Mouse (Mus musculus): Measurements from ENCODE around the gene Gm49358. TPM values are rescaled to one million over a fixed set of nuclear protein-coding genes. Genes with fewer than 3 reads are reported as not detected.

Gene Gm49358
- polyA plus RNA-seq, 1 experiment from 2014 or later: not detected

DNA sequence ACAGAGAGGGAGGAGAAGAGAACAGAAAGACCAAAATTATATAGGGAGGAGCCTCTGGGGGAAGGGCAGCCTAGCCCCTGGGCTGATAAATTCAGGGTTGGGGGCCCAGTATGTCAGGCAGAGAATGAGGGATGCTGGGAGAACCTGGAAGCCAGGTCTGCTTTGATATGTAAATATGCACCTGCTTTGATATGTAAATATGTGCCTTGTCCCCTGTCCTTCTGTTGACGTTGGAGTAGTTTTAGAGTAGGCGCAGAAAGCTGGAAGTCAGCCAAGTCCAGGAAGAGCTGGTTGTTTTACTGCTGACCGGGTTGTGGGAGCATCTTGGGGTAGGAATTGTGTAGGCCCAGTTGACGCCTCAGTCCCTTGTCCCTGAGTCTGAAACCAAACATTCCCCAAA, 6.0 kb downstream of the Gm49358 start:
- no peak for DNase-seq (ENCODE audit: low spot score)
- 0 out of 2 replicates have a peak, but pooled peaks have one; percentile 26 for ATAC-seq (replicated peaks; ENCODE audit: low FRiP score, low TSS enrichment, low read depth)

DNA sequence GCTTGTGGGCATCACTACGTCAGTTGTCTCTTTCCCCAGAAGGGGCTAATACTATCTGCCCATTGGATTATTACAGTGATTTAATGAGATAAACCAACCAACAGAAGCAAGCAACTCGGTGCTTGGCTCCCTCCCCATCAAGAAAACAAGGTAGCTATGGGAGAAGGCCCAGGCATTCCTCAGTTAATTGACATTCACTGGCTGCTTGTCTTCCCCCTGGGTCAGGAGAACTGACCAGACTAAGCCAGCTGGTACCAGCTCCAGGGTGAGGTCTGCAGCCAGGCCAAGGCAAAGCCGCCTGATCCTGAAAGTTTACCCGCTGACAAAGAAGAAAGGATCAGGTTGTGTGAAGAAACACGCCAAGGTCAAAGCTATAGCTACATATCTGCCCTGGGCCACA, 7.9 kb downstream of the Gm49358 start:
- no peaks in the 10 kb centered on the region for H3K27me3 ChIP-seq (replicated peaks; ENCODE audit: control insufficient read depth, insufficient read depth, low read length)
- H3K9ac ChIP-seq (ENCODE audit: low read length): no peak overlapping the region
- no peaks in the 10 kb centered on the region for H3K36me3 ChIP-seq (ENCODE audit: control insufficient read depth, insufficient read depth, low read length)
- DNase-seq (ENCODE audit: low spot score) (no peak), ATAC-seq (replicated peaks; ENCODE audit: low FRiP score, low TSS enrichment, low read depth) (no peak)
- no peaks in the 10 kb centered on the region for H3K9me3 ChIP-seq (ENCODE audit: control insufficient read depth, low read length)
- WGBS: 79% methylated on average over 5 of the region's 5 CpGs
- peaks cover 15% of the 10 kb centered on the region; the same call in 1 of the 2 replicates for H3K4me1 ChIP-seq (replicated peaks; ENCODE audit: control insufficient read depth, insufficient read depth, low read length)
- H3K4me3 ChIP-seq (ENCODE audit: low read depth, low read length): no peak overlapping the region
- no peak overlapping the region for H3K27ac ChIP-seq (ENCODE audit: low read depth)
- H3K4me2 ChIP-seq (ENCODE audit: low read length): no peak overlapping the region

More for the DNA sequence above, 6.0 kb downstream of the Gm49358 start:
- no peak overlapping the region for H3K9ac ChIP-seq (ENCODE audit: low read length)
- H3K4me1 ChIP-seq (replicated peaks; ENCODE audit: control insufficient read depth, insufficient read depth, low read length): peaks cover 9% of the 10 kb centered on the region; the same call in 1 of the 2 replicates
- no peak overlapping the region for H3K27ac ChIP-seq (ENCODE audit: low read depth)
- no peak overlapping the region for H3K4me3 ChIP-seq (ENCODE audit: low read depth, low read length)
- H3K9me3 ChIP-seq (ENCODE audit: control insufficient read depth, low read length): no peaks in the 10 kb centered on the region
- no peaks in the 10 kb centered on the region for H3K36me3 ChIP-seq (ENCODE audit: control insufficient read depth, insufficient read depth, low read length)
- H3K27me3 ChIP-seq (replicated peaks; ENCODE audit: control insufficient read depth, insufficient read depth, low read length): no peaks in the 10 kb centered on the region
- H3K4me2 ChIP-seq (ENCODE audit: low read length): no peak overlapping the region
- WGBS: 39% methylated on average over 4 of the region's 4 CpGs

DNA sequence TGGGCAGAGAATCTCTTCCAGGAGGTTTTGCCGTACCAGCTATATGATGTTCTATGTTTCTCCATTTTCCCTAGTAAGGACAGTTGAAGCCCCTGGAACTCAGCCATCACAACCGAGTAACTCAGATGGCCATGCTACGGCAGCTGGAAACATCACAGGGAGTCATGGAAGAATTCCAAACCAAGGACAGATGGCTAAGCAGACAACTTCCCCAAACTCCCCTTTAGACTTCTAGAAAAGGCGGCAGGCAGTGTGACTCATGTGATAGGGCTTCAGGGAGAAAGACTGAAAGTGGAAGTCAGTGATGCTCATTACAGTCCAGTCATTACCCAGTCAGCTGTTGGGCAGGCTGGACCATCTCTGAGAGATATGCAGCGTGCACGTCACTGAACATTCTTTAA, 8.5 kb downstream of the Gm49358 start:
- Histone ChIP-seq H3K9ac (ENCODE audit: low read length) (no peak overlapping the region), H3K36me3 (ENCODE audit: control insufficient read depth, insufficient read depth, low read length) (no peaks in the 10 kb centered on the region), H3K4me1 (replicated peaks; ENCODE audit: control insufficient read depth, insufficient read depth, low read length) (peaks cover 17% of the 10 kb centered on the region; the same call in 1 of the 2 replicates), H3K4me3 (ENCODE audit: low read depth, low read length) (no peak overlapping the region), H3K4me2 (ENCODE audit: low read length) (no peak overlapping the region), H3K27ac (ENCODE audit: low read depth) (no peak overlapping the region), H3K27me3 (replicated peaks; ENCODE audit: control insufficient read depth, insufficient read depth, low read length) (no peaks in the 10 kb centered on the region), H3K9me3 (ENCODE audit: control insufficient read depth, low read length) (no peaks in the 10 kb centered on the region)
- 45% methylated on average over 6 of the region's 6 CpGs for WGBS
- ATAC-seq (replicated peaks; ENCODE audit: low FRiP score, low TSS enrichment, low read depth) (no peak), DNase-seq (ENCODE audit: low spot score) (no peak)

DNA sequence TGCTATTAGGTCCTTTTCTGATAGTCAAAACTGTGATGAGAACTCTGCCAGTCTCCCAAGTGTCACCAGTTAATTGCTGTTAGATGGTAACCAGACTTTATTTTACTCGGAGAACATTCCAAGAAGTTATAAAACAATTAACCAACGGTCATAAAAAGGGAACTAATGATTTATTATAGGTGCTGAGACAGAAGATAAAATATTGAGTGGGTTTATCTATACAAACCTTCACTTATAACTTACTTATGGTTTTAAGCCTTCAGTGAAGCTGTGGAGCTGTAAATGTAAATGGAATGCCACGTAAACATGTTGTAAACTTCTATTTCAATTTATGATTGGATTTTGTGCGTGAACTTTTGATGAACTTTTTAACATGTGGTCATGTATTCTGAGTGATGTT, 9.6 kb downstream of the Gm49358 start:
- Histone ChIP-seq H3K4me2 (ENCODE audit: low read length) (no peak overlapping the region), H3K9me3 (ENCODE audit: control insufficient read depth, low read length) (no peaks in the 10 kb centered on the region), H3K36me3 (ENCODE audit: control insufficient read depth, insufficient read depth, low read length) (no peaks in the 10 kb centered on the region), H3K4me3 (ENCODE audit: low read depth, low read length) (no peak overlapping the region), H3K27ac (ENCODE audit: low read depth) (no peak overlapping the region), H3K27me3 (replicated peaks; ENCODE audit: control insufficient read depth, insufficient read depth, low read length) (no peaks in the 10 kb centered on the region), H3K4me1 (replicated peaks; ENCODE audit: control insufficient read depth, insufficient read depth, low read length) (peaks cover 24% of the 10 kb centered on the region; the same call in 1 of the 2 replicates), H3K9ac (ENCODE audit: low read length) (no peak overlapping the region)
- 13% methylated on average over 4 of the region's 4 CpGs for WGBS
- no peak for DNase-seq (ENCODE audit: low spot score)
- no peak for ATAC-seq (replicated peaks; ENCODE audit: low FRiP score, low TSS enrichment, low read depth)

DNA sequence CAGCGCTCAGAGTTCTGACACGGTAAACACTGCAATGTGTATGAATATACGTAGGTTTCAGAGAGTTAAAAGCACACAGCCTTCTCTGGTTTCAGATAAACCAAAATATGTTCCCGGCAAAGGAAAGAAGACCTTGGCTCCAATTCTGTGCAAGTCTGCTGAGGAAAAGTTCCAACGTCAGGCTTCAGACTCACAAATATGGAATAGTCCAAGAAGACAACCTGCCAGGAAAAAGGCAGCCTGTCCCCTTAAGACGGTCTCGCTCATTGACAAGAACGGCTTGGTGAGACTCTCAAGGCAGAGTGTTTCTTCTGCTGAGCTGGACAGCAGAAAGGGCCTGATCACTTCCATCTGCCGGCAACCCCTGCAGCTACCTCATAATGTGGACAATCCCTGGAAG, 12.5 kb downstream of the Gm49358 start:
- no peaks in the 10 kb centered on the region for H3K36me3 ChIP-seq (ENCODE audit: control insufficient read depth, insufficient read depth, low read length)
- DNase-seq (ENCODE audit: low spot score) (no peak), ATAC-seq (replicated peaks; ENCODE audit: low FRiP score, low TSS enrichment, low read depth) (no peak)
- no peak overlapping the region for H3K9ac ChIP-seq (ENCODE audit: low read length)
- H3K27me3 ChIP-seq (replicated peaks; ENCODE audit: control insufficient read depth, insufficient read depth, low read length): no peaks in the 10 kb centered on the region
- no peaks in the 10 kb centered on the region for H3K9me3 ChIP-seq (ENCODE audit: control insufficient read depth, low read length)
- no peak overlapping the region for H3K4me3 ChIP-seq (ENCODE audit: low read depth, low read length)
- peaks cover 22% of the 10 kb centered on the region; the same call in 1 of the 2 replicates for H3K4me1 ChIP-seq (replicated peaks; ENCODE audit: control insufficient read depth, insufficient read depth, low read length)
- 0 out of 2 replicates have a peak overlapping the region, but pooled peaks have one; percentile 16 for H3K27ac ChIP-seq (ENCODE audit: low read depth)
- no peak overlapping the region for H3K4me2 ChIP-seq (ENCODE audit: low read length)
- 45% methylated on average over 9 of the region's 9 CpGs for WGBS

DNA sequence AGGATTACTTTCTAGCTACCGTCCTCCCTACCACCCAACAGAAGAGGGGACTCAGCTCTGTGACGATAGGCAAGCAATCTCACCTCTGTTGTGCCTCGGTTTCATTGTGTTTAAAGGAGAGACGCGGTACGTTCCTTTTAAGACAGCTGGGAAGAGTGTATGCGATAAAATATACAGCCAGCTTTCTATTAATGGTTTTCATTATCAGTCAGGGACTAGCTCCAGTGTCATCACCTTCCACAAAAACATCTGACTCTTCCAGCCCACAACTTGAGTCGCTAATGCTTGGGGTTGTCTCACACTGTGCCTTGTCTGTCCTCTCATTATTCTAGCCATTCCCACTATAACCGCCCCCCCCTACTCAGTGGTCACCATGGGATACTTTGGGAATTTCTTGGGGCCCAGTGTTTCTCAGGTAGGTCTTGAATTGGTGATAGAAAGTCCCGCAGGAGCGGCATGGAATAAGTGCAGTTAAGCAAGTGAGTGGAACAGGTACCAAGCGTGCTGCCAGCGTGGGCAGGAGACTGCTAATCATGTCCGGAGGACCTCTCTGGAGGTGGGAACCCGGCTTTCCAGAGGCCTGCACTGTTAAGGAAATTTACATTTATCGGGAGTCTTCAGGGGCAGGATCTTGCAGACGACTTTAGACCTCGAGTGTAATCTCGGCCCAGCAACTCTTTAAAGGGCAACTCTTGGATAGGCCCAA, 14.0 kb downstream of the Gm49358 start:
- H3K4me1 ChIP-seq (replicated peaks; ENCODE audit: control insufficient read depth, insufficient read depth, low read length): peaks cover 26% of the 10 kb centered on the region
- no peak; the same call in 1 of the 2 replicates for ATAC-seq (replicated peaks; ENCODE audit: low FRiP score, low TSS enrichment, low read depth)
- H3K9me3 ChIP-seq (ENCODE audit: control insufficient read depth, low read length): no peaks in the 10 kb centered on the region
- DNase-seq (ENCODE audit: low spot score): no peak
- H3K4me3 ChIP-seq (ENCODE audit: low read depth, low read length): peak overlapping the region; percentile 58
- 40% methylated on average over 19 of the region's 19 CpGs for WGBS
- H3K4me2 ChIP-seq (ENCODE audit: low read length): peak overlapping the region; percentile 87
- peak overlapping the region; percentile 58 for H3K9ac ChIP-seq (ENCODE audit: low read length)
- no peaks in the 10 kb centered on the region for H3K36me3 ChIP-seq (ENCODE audit: control insufficient read depth, insufficient read depth, low read length)
- H3K27me3 ChIP-seq (replicated peaks; ENCODE audit: control insufficient read depth, insufficient read depth, low read length): no peaks in the 10 kb centered on the region
- H3K27ac ChIP-seq (ENCODE audit: low read depth): peak overlapping the region; percentile 62; the same call in 1 of the 2 replicates

DNA sequence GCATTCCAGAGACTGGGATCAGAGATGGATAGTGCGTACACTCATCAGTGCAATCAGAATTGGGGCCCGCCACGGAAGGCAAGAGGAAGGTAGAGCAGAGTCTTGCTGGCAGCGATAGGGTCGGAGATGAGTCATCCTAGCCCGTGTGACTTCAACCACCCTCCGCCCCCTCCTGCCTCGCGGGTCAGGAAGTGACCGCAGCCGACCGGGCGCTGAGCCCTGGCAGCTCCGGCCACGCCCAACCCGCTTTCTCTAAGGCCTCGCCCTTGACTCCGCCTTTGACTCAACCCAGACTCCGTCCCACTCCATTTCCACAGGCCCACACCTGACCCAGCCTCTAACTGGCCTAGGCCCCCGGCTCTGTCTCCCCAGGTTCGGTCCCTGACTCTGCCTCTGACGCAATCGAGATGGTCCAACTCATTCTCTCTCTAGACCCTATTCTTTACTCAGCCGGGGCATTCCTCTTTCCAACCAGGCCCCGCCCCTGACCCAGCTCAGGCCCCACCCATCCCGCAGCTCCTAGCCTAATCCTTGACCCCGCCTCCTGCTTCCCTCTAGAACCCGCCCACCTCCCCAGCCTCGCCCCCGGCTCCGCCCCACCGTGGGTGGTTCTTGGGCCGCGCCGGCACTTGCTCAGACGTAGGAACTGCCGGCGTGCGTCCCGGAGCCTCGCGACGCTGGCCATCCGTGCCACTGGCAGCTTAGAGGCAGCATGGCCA, 14.8 kb downstream of the Gm49358 start, which contains the start of gene Nt5dc3:
Gene Nt5dc3, plus strand, starts transcription at position 608 of the 719 bp plus-strand sequence.
- Histone ChIP-seq H3K9me3 (ENCODE audit: control insufficient read depth, low read length) (no peaks in the 10 kb centered on the region), H3K36me3 (ENCODE audit: control insufficient read depth, insufficient read depth, low read length) (no peaks in the 10 kb centered on the region), H3K4me2 (ENCODE audit: low read length) (peak within 1 kb of the TSS; percentile 87), H3K27ac (ENCODE audit: low read depth) (peak within 1 kb of the TSS; percentile 62; the same call in 1 of the 2 replicates), H3K27me3 (replicated peaks; ENCODE audit: control insufficient read depth, insufficient read depth, low read length) (no peaks in the 10 kb centered on the region), H3K4me1 (replicated peaks; ENCODE audit: control insufficient read depth, insufficient read depth, low read length) (peaks cover 26% of the 10 kb centered on the region), H3K4me3 (ENCODE audit: low read depth, low read length) (peak within 1 kb of the TSS; percentile 58), H3K9ac (ENCODE audit: low read length) (peak within 1 kb of the TSS; percentile 58)
- under 1% methylated on average over 44 of the region's 44 CpGs for WGBS
- peak; percentile 95 for ATAC-seq (replicated peaks; ENCODE audit: low FRiP score, low TSS enrichment, low read depth)
- DNase-seq (ENCODE audit: low spot score): peak; percentile 98

DNA sequence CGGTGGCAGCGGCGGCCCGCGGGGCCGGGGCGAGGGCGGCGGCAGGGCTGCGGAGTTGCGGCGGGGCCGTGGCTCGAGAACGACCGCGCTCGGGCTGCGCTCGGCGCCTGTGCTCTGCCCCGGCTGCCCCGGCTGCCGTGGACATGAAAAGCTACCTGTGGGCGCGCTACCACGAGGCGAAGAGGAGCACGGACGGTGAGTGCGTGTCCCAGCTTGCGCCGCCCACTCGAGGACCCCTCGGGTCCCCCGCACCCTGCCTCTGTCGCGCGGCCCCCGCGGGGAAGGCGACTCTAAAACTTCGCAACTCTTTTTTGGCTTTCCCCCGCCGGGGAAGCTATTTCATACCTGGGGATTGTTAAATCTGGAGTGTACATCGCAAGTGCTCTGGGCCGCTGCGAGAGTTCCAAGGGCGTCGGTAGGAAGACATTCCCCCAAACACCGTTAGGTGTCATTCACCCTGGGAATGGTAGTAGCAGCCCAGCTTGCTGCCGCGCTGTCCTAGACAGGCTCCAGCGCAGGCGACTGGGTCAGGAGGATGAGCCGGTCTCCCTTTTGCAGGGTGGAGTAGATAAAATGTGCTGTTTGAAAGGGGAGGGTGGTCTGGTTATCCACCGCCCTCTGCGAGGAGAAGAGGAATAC, 15.5 kb downstream of the Gm49358 start:
- H3K27me3 ChIP-seq (replicated peaks; ENCODE audit: control insufficient read depth, insufficient read depth, low read length): no peaks in the 10 kb centered on the region
- no peak overlapping the region for H3K27ac ChIP-seq (ENCODE audit: low read depth)
- peaks cover 26% of the 10 kb centered on the region for H3K4me1 ChIP-seq (replicated peaks; ENCODE audit: control insufficient read depth, insufficient read depth, low read length)
- peak; percentile 69 for DNase-seq (ENCODE audit: low spot score)
- ATAC-seq (replicated peaks; ENCODE audit: low FRiP score, low TSS enrichment, low read depth): peak; percentile 37
- H3K4me2 ChIP-seq (ENCODE audit: low read length): peak overlapping the region; percentile 87
- H3K9ac ChIP-seq (ENCODE audit: low read length): peak overlapping the region; percentile 58
- peak overlapping the region; percentile 58 for H3K4me3 ChIP-seq (ENCODE audit: low read depth, low read length)
- WGBS: under 1% methylated on average over 57 of the region's 58 CpGs
- H3K36me3 ChIP-seq (ENCODE audit: control insufficient read depth, insufficient read depth, low read length): no peaks in the 10 kb centered on the region
- H3K9me3 ChIP-seq (ENCODE audit: control insufficient read depth, low read length): no peaks in the 10 kb centered on the region

Data from intestine, embryonic 14.5 days (tissue).